Mouse (Mus musculus): ENCODE data around the gene Zbtb12.

Gene Zbtb12

DNA sequence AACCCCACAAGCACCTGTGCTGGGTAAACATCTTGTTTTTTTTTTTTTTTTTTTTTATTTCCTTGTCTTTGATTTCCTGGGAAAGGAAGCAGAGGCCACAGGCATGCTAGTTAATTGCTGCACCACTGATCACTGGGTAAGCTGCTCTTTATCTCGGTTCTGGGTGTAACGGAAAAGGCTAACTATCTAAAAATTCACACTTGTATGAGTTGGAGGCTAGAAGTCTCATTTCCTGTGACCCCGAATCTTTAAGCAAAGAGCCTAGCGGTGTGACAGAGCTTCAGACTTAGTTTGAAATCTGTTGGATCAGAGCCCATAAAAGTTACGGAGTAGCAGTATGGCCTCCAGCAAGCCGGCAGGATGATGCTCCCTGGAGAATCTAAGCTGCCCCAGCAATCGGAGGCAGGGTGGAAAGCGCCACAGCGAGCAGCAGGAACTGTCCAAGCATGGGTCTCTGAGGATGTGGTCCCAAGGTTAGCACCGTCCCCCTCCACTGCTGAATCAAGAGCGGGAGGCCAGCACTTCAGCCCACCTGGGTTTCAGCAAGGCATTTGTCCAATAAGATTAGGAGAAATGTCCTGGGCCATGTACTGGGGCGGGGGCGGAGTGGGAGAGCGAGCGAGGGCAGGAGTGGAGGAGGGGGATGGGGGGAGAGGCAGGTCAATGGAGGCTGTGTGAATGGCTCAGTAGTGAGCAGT, 62.2 kb downstream of the Zbtb12 start:
- POLR2A ChIA-PET, result interaction anchor here (0.7 to 3.2 kb wide), 16 partner anchors 8 to 62 kb away, joined by 3 to 26 read pairs (median 6); partner anchors contain the start of genes Neu1 (in 2 of the 4), Lsm2 (in 1 of the 4) and Zbtb12 (in 1 of the 4)
- CTCF ChIA-PET, result interaction anchor here in 3 of 4 experiments (0.7 to 0.9 kb wide), 4 partner anchors 10 to 118 kb away, joined by 3 to 4 read pairs (median 3); no protein-coding TSS in a partner anchor

DNA sequence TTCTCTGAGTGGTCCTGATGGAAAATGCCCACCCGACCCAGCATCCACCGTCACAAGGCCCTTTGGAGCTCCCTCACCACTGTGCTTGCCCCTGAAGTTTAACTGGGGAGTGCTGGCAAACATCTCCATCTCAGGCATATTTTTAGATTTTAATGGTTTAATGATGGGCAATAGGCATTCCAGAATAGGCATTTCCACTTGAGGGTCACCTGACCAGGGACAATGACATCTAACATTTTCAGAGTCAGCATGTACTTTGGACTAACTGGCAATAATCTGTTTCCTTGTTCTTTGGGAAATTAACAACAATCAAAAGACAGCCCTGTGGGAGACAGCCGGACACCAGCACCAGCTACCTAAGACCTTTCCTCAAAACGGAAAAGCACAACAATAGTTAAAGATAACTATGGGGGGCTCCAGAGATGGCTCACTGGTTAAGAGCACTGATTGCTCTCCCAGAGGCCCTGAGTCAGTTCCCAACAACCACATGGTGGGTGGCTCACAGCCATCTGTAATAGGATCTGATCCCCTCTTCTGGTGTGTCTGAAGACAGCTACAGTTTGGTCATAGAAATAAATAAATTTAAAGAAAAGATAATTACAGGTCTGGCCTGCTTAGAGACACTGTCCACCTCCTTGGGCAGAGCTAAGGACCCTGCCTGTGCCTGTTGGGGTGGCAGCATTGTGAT, 64.0 kb downstream of the Zbtb12 start:
- CTCF ChIA-PET, result interaction anchor here in 3 of 4 experiments (0.5 to 0.8 kb wide), 6 partner anchors 19 to 555 kb away, joined by 3 to 5 read pairs (median 3); no protein-coding TSS in a partner anchor
- POLR2A ChIA-PET, result interaction anchor here (0.5 to 3.2 kb wide), 13 partner anchors 7 to 41 kb away, joined by 3 to 26 read pairs (median 5); no protein-coding TSS in a partner anchor

DNA sequence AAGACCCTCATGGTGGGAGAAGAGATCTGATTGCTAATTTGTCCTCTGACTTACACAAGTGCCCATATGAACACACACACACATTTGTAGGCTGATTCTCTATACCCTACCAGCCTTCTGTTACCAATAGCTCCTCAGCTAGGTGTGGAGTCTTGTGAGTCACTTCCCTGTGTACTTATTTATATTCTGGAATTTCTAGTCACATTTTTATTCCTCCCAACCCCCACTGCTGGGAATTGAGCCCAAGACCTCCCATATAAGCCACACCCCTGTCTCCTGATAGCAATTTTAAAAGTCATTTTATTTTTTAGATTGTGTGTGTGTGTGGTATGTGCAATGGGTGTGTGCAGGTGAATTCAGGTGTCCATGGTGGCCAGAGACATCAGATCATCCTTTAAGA, 65.1 kb downstream of the Zbtb12 start:
- ChIA-PET POLR2A (interaction anchor here in 3 of 4 experiments (0.8 to 9.1 kb wide), 4 partner anchors 11 to 13 kb away, joined by 3 to 158 read pairs (median 4); partner anchors contain the start of gene Neu1 (in 2 of the 3)), CTCF (interaction anchor here in 3 of 4 experiments (0.7 to 1.3 kb wide), 3 partner anchors 10 to 155 kb away, joined by 3 to 4 read pairs (median 4); no protein-coding TSS in a partner anchor)
